Mouse (Mus musculus) 3T3-L1 (cell line): ENCODE measurements around the gene Scarf1.
A peak's percentile ranks its signal among the peaks of the same experiment; 100 is the strongest.

Source experiments
- DNase-seq: peaks from one replicate; pipeline ENCODE4 v3.0.0-alpha.2; 2015; ENCODE audit warnings: low read depth, low spot score

Gene Scarf1

DNA sequence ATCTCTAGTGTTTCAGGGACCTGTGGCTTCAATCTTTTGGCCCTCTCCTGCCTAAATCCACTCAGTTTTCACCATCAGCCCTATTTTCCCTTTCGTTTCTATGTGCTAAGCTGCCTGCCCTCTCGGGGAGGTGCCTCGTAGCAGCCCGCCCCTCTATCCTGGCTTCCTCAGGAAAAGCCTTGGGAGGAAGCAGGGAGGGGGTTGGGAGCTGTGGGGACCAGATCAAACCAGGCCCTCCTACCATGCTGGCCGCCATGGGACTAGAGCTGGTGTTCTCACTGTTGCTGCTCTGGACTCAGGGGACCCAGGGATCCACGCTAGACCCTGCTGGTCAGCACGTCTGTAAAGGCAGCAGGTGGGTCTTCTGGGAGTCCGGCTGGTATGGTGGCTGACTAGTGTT is at the start of gene Scarf1:
Gene Scarf1, plus strand, starts transcription at position 205 of the 400 bp plus-strand sequence.
- DNase-seq: no peak

DNA sequence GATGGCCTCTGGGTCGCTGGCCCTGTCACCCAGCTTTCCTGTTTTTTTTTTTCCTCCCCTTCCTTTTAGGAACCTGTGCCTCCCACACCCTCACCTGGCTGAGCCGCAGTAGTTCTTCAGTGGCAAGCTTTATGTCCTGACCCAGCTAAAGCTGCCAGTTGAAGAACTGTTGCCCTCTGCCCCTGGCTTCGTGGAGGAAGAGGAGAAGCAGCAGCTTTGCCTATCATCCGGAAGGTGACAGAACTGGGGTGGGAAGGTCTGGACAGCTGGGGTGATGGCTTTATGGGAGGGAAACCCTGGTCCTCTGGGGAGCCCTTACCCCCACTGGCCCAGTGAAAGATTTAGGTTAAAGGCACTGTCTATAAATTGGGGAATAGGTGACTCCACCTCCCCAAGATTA is 49.7 kb upstream of the Scarf1 start:
- no peak for DNase-seq

DNA sequence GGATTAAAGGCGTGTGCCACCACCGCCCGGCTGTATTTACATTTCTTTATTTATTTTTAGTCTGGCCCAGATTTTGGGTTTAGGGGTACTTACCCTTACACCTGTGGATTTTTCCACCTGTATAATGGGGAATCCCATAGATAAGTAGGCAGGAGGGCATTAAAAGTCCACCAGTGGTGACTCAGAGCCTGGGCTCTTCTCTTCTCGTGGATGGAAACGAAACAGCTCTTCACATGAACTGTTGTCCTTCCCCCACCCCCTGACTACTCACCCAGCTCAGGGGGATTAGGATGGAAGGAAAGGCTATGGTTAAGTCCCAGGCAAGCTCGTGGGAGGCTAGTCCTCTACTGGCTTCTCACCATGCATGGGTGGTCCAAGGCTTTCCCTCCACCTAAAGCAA is 48.9 kb upstream of the Scarf1 start:
- DNase-seq: no peak

DNA sequence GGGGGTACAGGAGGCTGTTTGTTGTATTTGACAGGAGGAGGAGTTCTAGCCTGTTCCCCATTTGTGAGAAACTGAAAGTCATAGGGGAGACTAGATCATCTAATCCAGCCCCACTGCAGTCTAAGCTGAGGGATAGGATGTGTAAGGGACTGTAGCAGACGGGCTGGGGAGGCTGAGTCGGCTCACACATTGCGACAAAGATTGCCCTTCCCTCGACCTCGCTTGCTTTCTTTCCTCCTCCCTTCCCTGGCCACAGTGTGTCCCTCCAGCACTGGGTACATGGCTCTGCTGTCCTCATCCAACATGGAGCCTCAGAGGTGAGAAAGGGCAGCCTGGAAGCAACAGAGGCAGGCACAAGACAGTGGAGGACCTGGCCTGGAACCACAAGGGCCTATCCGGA is 48.3 kb upstream of the Scarf1 start:
- no peak for DNase-seq

DNA sequence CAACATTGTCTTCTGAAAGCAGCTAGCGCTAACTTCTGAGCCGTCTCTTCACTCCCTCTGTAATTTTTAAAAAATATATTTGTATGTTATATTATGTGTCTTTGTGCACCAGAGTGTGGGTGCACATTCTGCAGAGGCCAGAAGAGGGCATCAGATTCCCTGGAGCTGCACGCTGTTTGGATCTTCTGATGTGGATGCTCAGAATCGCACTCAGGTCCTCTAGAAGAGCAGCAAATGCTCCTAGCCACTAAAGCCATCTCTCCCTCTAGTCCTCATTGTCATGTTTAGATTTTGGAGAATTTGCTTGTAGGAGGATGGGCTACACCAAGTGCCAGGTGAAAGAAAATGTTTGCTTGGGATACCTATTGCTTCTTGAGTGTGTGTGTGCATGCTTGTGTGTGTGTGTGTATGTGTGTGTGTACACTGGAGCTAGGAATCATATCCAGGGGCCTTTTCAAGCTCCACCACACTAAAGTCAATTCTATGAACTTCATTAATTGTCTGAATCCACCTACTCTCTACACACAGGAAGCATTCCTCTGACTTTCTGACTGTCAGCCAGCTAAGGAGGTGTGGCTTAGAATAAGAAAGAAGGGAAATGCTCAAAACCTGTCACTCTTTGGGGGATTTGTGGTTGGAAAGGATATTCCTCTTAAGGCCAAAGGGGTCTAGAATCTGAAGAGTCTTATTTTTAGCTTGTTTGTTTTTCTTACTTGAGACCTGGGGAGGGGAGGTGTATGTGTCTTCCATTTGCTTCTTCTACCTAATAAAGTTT is 46.4 kb upstream of the Scarf1 start:
- peak; percentile 56 for DNase-seq

DNA sequence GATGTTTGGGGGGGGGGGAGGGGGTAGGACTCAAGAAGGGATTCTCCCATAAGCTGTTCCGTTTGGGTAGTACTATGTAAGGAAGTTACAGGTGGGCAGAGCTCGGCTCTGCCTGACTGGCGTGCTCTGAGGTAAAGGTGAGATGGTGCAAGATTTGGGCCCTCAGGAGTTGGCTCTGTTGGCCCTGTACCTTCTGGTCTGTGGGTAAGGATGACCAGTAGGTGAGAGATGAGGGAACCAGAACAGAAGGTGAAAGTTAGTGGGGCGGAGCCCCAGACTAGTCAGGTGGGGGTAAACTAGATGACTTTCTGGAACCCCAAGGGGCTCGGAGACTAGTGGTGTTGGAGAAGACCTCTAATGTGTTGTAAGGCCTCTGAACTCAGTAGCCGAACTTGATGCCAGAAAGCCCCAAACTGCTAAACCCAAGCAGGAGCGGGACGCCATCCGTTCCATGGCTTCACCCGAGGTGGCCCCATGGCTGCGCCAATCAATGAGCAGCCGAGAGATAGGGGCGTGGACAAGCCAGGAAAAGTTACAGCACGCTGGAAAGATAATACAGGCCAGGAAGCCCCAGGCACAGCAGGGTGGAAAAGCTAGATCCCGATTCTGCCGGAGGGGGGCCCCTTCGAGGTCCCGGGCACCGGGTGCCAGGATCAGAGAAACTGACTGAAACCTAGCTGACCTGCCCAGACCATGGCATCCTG is 45.7 kb upstream of the Scarf1 start:
- DNase-seq: no peak

DNA sequence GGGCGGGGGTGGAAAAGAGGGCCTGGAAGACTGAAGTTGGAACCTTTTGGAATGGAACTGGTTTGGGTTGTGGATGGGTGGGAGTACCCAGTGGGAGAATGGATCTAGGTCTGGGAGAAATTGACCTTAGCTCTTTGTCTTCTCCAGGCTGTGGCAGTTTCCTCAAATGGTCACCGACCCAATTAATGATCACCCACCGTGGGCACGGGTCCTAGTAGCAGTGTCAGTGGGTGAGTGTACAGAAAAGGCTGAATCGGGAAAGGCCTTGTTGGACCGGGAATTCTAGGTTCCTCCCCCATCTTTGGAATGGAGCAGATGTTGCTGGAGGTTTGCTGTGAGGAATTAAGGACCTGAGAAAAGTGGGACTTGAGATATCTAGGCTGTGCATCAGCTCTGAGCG is 44.9 kb upstream of the Scarf1 start:
- DNase-seq: no peak

DNA sequence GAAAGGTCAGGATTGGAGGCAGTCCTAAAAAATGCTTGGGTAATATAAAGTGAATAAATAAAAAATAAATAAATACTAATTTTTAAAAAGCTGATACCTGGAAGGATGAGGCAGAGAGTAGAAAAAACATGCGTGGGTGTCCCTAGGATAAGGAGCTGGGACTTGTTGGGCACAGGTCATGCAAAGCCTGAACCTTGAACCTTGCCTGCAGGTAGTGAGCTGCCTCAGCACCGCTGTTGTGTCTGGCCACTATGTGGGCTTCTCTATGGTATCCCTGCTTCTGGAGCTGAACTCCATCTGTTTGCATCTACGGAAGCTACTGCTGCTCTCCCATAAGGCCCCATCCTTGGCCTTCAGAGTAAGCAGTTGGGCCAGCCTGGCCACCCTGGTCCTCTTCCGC is 44.1 kb upstream of the Scarf1 start:
- no peak for DNase-seq

DNA sequence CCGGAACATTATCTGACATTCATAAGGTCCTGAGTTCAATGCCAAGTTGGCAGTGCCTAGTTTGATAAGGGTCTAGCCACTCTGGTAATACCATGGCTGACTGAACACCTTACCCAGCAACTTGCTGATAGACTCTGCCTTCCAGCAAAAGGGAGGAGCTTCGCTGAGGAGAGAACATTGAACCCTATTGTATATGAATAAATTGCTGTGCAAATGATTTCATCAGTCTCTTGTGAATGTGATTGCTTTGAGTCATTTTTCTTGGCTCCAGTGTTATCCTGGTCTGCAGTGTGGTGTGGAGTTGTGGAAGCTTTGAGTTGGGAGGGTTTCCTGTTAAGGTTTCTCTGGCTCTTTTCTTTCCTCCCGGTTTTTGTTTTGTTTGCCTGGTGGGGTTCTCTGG is 42.7 kb upstream of the Scarf1 start:
- peak; percentile 83 for DNase-seq

DNA sequence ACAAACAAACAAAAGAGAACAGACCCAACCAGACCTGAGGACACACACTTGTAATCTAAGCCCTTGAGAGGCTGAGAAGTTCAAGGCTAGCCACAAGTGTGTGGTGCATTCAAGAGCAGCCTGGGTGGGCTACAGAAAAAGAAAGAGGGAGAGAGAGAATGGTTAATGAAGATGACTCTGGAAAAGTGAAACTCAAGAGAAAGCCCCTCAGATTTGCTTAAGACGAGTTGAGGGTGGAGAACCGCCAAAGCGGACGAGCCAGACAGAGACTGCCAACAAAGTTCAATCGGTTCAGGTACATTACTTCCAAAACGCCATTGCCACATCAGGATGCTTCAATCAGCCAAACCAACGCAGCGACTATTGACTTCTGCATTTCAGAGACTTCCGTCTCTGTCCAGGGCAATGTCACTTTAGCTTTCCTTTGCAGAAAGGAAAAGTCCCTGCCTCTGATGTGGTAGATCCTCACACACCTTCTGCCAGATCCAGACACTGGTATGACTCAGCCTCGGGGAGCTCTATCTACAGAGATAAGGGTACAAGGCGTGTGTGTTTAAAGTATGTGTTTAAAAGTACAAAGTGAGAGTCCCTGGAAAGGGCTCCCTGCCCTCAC is 40.8 kb upstream of the Scarf1 start:
- no peak for DNase-seq

DNA sequence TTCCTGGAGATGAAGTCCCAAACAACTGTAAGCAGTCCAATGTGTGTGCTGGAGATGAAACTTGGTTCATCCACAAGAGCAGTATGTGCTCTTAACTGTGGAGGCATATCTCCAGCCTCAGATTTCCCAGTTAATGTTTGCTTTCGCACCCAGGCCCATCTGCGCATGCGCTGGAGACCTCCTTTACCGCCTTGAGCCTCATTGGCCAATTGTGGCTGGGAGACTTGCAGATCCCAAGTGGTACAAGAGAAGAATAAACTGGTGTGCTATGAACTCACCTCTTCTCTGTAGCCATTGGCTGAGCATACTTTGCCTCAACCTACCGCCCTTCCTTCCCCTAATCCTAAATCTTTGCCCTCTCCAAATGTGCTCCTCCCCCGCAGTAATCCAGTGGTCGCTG is 40.0 kb upstream of the Scarf1 start:
- no peak for DNase-seq

DNA sequence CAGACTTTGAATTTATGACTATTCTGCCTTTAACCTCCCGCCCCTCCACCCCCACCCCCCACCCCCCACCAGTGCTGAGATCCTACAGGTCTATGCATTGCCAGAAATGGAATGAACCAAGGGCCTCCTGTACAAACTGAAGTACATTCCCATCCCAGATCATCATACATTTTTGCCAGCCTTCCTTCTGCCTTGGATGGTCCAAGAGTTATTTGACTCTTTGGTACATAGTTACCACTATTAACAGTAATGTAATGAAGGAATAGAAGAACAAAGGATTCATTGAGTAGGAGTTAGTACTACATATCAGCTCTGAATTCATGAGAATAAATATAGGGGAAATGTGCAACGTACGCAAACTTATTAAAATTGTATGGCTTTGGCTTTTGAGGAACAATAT is 27.1 kb upstream of the Scarf1 start:
- no peak for DNase-seq

DNA sequence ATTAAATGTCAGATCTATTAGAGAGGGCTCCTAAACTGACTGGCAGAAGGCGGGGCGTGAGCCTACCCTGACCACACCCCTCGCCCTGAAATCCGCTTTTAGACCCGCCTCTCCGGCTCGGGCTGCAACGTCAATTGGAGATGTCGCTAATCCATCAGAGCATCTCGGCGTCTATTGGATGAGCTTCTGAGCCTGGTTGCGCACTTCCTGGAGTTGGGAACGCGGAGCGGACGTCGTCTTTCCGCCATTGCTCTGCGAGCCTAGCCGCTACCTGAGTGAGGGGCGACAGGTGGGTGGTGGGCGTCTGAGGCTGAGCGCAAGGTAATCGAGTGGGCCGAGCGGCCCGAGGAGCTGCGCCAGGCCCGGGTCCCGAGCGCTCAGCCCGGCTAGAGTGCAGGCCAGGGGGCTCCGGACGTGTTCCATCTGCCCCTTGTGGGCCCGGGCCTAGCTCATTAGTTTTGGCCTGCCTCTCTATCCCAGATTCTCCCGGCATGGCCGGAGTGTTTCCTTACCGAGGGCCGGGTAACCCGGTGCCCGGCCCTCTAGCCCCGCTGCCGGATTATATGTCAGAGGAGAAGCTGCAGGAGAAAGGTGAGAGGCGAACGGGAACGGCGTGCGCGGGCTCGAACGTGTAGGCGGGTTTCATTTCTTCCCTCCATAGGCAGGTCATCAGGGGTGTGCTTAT is 26.6 kb upstream of the Scarf1 start, which contains the start of gene Prpf8:
Gene Prpf8, plus strand, starts transcription at position 216 of the 685 bp plus-strand sequence.
- DNase-seq: peak; percentile 97

DNA sequence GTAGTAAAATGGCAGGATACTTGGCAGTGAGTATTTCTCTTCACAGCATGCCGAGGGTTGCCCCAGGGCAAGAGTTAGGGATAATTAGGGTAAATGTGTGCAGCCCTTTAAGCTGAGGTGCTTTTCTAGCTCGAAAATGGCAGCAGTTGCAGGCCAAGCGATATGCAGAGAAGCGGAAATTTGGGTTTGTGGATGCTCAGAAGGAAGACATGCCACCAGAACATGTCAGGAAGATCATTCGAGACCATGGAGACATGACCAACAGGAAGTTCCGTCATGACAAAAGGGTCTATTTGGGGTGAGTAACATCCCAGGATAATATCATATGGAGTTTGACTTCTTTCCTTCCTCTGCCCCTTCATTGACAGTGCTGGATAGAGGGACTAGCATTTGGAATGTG is 25.8 kb upstream of the Scarf1 start:
- peak; percentile 32 for DNase-seq

DNA sequence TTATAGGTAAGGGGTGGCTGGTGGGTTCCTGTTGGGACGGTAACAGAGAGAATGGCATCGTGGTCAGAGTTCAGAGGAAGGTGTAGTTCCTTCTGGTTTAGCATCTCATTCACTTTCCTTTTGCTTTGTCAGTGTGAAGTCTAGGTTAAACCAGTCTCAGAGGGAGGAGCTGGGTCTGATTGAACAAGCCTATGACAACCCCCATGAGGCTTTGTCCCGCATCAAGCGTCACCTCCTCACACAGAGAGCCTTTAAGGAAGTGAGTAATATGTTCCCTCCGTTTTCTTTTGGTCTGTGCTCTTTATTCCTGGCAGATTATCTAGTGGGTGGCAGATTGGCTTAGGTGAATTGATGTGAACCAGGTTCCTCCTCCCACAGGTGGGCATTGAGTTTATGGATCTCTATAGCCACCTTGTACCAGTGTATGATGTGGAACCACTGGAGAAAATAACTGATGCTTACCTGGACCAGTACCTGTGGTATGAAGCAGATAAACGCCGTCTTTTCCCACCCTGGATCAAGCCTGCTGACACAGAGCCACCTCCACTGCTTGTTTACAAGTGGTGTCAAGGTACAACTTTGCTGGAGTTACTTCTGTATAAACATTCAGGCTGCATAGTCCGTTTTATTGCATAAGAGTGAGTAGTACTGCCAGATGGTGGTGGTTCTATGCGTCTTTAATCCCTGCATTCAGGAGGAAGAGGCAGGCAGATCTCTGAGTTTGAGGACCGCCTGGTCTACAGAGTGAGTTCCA is 18.9 kb upstream of the Scarf1 start:
- no peak for DNase-seq

DNA sequence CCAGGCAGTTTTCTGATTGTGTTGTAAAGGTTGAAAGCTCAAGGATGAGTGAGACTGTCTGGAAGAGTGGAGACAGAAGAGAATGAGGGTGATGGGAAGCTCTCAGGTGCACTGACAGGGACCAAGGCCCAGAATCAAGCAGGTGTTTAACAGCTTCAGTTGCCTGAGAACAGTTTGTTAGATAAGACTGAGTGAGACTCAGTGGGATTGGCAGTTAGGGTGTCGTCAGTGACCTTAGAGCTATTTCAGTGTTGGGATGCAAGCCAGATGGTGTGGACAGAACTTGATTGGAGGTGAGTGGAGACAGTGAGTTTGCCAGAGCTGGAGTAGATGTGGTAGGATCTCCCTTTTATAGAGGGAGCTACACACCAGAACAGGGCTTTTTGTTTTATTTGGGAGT is 15.2 kb upstream of the Scarf1 start:
- DNase-seq: no peak

DNA sequence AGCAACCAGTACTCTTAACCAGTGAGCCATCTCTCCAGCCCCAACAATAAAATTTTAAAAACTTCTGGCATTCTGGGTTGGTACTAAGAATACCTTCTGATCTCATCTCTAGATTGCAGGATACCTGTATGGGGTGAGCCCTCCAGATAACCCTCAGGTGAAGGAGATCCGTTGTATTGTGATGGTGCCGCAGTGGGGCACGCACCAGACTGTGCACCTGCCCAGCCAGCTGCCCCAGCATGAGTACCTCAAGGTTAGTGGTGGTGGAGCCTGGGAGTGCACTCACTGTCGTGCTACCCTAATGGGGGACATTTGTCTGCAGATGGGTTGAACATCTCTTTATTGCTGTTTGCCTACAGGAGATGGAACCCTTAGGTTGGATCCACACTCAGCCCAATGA is 5.2 kb upstream of the Scarf1 start:
- DNase-seq: no peak

DNA sequence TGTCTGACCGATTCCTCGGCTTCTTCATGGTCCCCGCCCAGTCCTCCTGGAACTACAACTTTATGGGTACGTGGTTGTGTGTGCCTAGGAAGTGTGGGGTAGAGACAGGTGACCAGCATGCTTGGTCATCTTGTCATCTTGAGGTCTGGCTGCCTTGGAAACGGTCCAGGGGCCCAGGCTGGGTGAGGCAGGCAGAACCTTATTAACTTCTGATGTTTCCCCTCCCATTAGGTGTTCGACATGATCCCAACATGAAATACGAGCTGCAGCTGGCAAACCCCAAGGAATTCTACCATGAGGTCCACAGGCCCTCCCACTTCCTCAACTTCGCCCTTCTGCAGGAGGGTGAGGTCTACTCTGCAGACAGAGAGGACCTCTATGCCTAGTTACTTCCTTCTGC is 4.4 kb upstream of the Scarf1 start:
- DNase-seq: peak; percentile 45

DNA sequence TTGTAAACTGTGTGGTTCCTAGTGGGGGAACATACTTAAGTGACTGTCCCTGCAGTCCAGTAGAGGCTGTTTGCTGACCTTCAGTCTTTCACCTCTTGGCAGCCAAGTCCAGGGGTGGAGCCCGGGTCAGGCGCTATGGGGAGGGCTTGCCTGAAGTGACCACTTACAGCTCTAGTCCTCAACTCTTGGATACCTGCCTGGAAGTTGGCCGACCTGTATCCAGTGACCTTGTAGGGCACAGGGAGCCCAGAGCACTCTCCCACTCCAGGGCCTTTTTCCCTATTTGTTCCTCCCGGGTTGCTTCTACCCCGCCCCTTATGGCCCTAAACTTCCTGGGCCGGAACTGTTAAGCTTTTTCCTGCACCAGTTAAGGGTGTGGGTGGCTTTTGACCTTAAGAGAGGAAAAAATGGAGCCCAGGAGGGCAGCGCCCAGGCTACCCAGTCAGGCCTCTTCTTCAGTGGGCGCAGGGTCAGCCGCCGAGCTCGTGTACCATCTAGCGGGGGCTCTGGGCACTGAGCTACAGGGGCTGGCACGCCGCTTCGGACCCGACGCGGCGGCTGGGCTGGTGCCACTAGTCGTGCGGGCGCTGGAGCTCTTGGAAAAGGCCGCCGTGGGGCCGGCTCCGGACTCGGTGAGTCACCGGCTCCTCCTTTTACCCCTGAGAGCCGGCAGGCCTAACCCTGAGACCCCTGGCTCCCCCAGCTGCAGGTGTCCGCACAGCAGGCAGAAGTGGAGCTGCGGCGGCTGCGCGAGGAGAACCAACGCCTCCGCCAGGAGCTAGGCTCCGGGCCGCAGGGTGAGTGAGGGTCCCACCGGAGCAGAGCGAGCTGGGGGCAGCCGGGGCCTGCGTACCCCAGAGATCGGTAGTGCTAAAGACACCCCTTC is 3.4 kb upstream of the Scarf1 start, which contains the start of gene Rilp:
Gene Rilp, plus strand, starts transcription at position 354 of the 886 bp plus-strand sequence.
- no peak for DNase-seq

DNA sequence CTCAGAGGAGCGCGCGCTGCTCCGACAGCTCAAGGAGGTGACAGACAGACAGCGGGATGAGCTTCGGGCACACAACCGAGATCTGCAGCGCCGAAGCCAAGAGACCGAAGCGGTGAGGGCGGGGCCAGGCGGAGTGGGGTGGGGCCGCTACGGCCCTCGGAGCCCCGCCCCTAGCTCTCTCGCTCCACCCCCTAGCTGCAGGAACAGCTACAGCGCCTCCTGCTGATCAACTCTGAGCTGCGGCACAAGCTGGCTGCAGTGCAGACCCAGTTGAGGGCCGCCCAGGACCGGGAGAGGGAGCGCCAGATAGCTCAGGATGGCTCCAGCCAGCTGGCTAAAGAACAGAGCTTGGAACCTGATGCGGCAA is 2.7 kb upstream of the Scarf1 start:
- no peak for DNase-seq
